Mouse (Mus musculus) midbrain, embryonic 15.5 days (tissue): ENCODE data around the gene Prkcq. TPM values are rescaled to one million over a fixed set of nuclear protein-coding genes. Genes with fewer than 3 reads are reported as not detected.

Experiments
- ATAC-seq: fragments of 200-750 bp; cut with Nextera tagmentation; replicated peaks from 2 replicates; pipeline ENCODE4 v1.8.0; 2017; ENCODE audit warnings: moderate TSS enrichment
- H3K27ac ChIP-seq: fragments of 300-500 bp; sonication (generic); 2 replicates; pipeline ENCODE4 v1.5.1; 2015; ENCODE audit warnings: mild to moderate bottlenecking, inconsistent platforms
- H3K27me3 ChIP-seq: fragments of 300-500 bp; sonication (generic); replicated peaks from 2 replicates; pipeline ENCODE4 v1.6.1; 2015; ENCODE audit warnings: inconsistent platforms
- H3K36me3 ChIP-seq: fragments of 300-500 bp; sonication (generic); replicated peaks from 2 replicates; pipeline ENCODE4 v1.6.1; 2015; ENCODE audit warnings: inconsistent platforms
- H3K4me1 ChIP-seq: fragments of 300-500 bp; sonication (generic); 2 replicates; pipeline ENCODE4 v1.6.1; 2015; ENCODE audit warnings: inconsistent platforms
- H3K4me2 ChIP-seq: fragments of 300-500 bp; sonication (generic); 2 replicates; pipeline ENCODE4 v1.6.1; 2015; ENCODE audit warnings: inconsistent platforms, mild to moderate bottlenecking, moderate library complexity
- H3K4me3 ChIP-seq: fragments of 300-500 bp; sonication (generic); 2 replicates; pipeline ENCODE4 v1.5.1; 2015; ENCODE audit warnings: mild to moderate bottlenecking, inconsistent platforms
- H3K9ac ChIP-seq: fragments of 300-500 bp; sonication (generic); 2 replicates; pipeline ENCODE4 v1.6.1; 2015; ENCODE audit warnings: mild to moderate bottlenecking, inconsistent platforms
- H3K9me3 ChIP-seq: fragments of 300-500 bp; sonication (generic); 2 replicates; pipeline ENCODE4 v1.6.1; 2016; ENCODE audit warnings: inconsistent platforms
- WGBS: fragments of 180-500 bp; shearing (Covaris S2); methylation state at CpG from one replicate; pipeline ENCODE4 v1.1.7; 2015; ENCODE audit warnings: mixed read lengths; 5-methylcytosine and 5-hydroxymethylcytosine counted together
- polyA plus RNA-seq: library from polyadenylated mRNA; unstranded; fragments of >200 nt; fragmentation: Nextera tagmentation; extraction: Ambion mirVana; gene quantifications from 2 replicates; pipeline ENCODE4 v1.2.1, GENCODE M21; 2015

Gene Prkcq
- polyA plus RNA-seq, 1 experiment from 2014 or later: 5.6 TPM

GRCm38 (mm10) chr2:11208263-11208662 is 36.4 kb downstream of the Prkcq start:
- no peaks in the 10 kb centered on the region for H3K36me3 ChIP-seq
- no peaks in the 10 kb centered on the region for H3K9me3 ChIP-seq
- H3K27ac ChIP-seq: no peak overlapping the region
- no peak for ATAC-seq
- H3K4me3 ChIP-seq: no peak overlapping the region
- WGBS: 88% methylated on average over 9 of the region's 9 CpGs
- no peaks in the 10 kb centered on the region for H3K4me1 ChIP-seq
- H3K4me2 ChIP-seq: no peak overlapping the region
- no peaks in the 10 kb centered on the region for H3K27me3 ChIP-seq
- H3K9ac ChIP-seq: no peak overlapping the region

- Histone ChIP-seq H3K9ac (no peak overlapping the region), H3K27ac (no peak overlapping the region), H3K4me2 (no peak overlapping the region), H3K4me1 (no peaks in the 10 kb centered on the region), H3K9me3 (no peaks in the 10 kb centered on the region), H3K4me3 (no peak overlapping the region), H3K36me3 (no peaks in the 10 kb centered on the region), H3K27me3 (no peaks in the 10 kb centered on the region)
- ATAC-seq: no peak
- 88% methylated on average over 6 of the region's 6 CpGs for WGBS
Observed at GRCm38 (mm10) chr2:11209335-11209734, 37.4 kb downstream of the Prkcq start.

GRCm38 (mm10) chr2:11210241-11210916 is 38.5 kb downstream of the Prkcq start:
- Histone ChIP-seq H3K9me3 (no peaks in the 10 kb centered on the region), H3K4me3 (no peak overlapping the region), H3K9ac (no peak overlapping the region), H3K4me1 (no peaks in the 10 kb centered on the region), H3K36me3 (no peaks in the 10 kb centered on the region), H3K27ac (no peak overlapping the region), H3K27me3 (no peaks in the 10 kb centered on the region), H3K4me2 (no peak overlapping the region)
- 67% methylated on average over 8 of the region's 8 CpGs for WGBS
- peak; percentile 59 for ATAC-seq

DNA sequence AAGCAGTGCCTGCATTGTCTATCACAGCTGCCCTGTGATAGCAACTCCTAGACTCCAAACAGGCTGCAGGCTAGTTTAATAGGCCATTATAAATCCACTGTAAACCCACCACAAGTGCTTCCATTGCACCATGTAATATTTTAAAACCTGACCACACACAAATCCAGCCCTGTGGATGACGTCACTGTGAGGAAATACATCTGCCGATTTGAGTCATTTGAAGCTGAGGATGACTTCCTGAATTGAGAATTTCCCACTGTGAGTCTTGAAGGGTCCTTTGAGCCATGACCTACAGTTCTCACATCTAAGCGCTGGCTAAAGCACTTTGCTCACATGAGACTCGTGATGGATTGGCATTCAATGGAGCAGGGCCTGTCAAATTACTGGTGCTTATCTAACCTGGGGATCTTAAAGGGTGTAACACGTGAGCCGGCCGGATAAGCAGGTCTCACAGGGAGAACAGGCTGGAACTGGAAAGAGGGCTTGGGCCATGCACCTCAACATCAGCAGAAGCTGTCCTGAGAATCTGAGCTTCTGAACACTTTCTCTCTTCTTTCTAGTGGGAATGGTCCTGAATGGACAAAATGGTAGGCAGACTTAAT is 40.2 kb downstream of the Prkcq start:
- no peaks in the 10 kb centered on the region for H3K4me1 ChIP-seq
- H3K4me3 ChIP-seq: no peak overlapping the region
- H3K9ac ChIP-seq: no peak overlapping the region
- H3K9me3 ChIP-seq: no peaks in the 10 kb centered on the region
- H3K27ac ChIP-seq: no peak overlapping the region
- H3K4me2 ChIP-seq: no peak overlapping the region
- no peaks in the 10 kb centered on the region for H3K36me3 ChIP-seq
- no peak for ATAC-seq
- no peaks in the 10 kb centered on the region for H3K27me3 ChIP-seq
- 72% methylated on average over 7 of the region's 7 CpGs for WGBS

DNA sequence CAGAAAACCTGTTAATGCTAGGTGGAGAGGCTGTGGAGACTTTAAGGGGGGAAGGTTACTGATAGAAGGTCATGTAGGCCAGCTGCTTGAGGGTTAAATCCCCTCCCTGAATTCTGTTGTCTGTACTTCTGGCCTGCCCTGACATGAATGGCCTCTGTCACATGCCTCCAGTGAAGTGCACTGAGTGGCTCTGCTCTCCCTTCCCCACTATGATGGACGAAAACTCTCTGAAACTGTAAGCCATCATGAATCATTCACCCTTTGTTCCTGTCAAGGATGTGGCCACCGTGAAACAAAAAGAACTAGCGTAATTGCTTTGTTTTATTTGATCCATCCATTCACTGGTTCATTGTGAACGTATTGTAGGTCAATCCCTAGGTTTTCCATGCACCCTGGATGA is 44.5 kb downstream of the Prkcq start:
- H3K27ac ChIP-seq: no peak overlapping the region
- no peaks in the 10 kb centered on the region for H3K27me3 ChIP-seq
- 83% methylated on average over 4 of the region's 4 CpGs for WGBS
- no peaks in the 10 kb centered on the region for H3K9me3 ChIP-seq
- no peak overlapping the region for H3K9ac ChIP-seq
- no peak overlapping the region for H3K4me3 ChIP-seq
- ATAC-seq: no peak
- no peaks in the 10 kb centered on the region for H3K36me3 ChIP-seq
- no peak overlapping the region for H3K4me2 ChIP-seq
- no peaks in the 10 kb centered on the region for H3K4me1 ChIP-seq

GRCm38 (mm10) chr2:11216847-11217246 is 44.9 kb downstream of the Prkcq start:
- Histone ChIP-seq H3K4me1 (no peaks in the 10 kb centered on the region), H3K27me3 (no peaks in the 10 kb centered on the region), H3K27ac (no peak overlapping the region), H3K9ac (no peak overlapping the region), H3K4me3 (no peak overlapping the region), H3K9me3 (no peaks in the 10 kb centered on the region), H3K4me2 (no peak overlapping the region), H3K36me3 (no peaks in the 10 kb centered on the region)
- no peak for ATAC-seq
- 87% methylated on average over 5 of the region's 5 CpGs for WGBS

DNA sequence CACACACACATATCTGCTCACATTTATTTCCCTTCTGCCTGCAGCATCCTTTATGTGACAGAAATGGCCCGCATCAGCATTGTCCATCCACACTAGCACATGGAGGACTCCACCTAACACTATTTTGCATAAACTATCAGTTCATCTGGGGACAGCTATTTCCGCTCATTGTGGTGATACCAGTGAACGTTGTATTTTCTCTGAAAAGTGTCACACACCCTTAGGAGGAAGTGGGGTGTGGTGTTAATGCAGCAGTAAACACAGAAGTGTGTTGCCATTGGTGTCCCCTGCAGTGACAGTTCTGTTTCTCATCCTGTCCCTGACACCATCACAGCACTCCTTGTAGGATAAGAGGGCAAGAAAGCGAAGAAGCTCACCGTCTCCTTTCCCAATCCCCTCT is 46.2 kb downstream of the Prkcq start:
- H3K9me3 ChIP-seq: no peaks in the 10 kb centered on the region
- H3K4me1 ChIP-seq: no peaks in the 10 kb centered on the region
- no peak overlapping the region for H3K27ac ChIP-seq
- H3K36me3 ChIP-seq: no peaks in the 10 kb centered on the region
- H3K9ac ChIP-seq: no peak overlapping the region
- WGBS: 82% methylated on average over 5 of the region's 5 CpGs
- H3K4me2 ChIP-seq: no peak overlapping the region
- H3K4me3 ChIP-seq: no peak overlapping the region
- no peak for ATAC-seq
- H3K27me3 ChIP-seq: no peaks in the 10 kb centered on the region

- H3K4me2 ChIP-seq: no peak overlapping the region
- 97% methylated on average over 2 of the region's 2 CpGs for WGBS
- H3K27ac ChIP-seq: no peak overlapping the region
- H3K4me1 ChIP-seq: no peaks in the 10 kb centered on the region
- H3K27me3 ChIP-seq: no peaks in the 10 kb centered on the region
- no peak for ATAC-seq
- H3K4me3 ChIP-seq: no peak overlapping the region
- no peak overlapping the region for H3K9ac ChIP-seq
- H3K9me3 ChIP-seq: no peaks in the 10 kb centered on the region
- no peaks in the 10 kb centered on the region for H3K36me3 ChIP-seq
Observed at GRCm38 (mm10) chr2:11219262-11219661, 47.4 kb downstream of the Prkcq start.

GRCm38 (mm10) chr2:11224808-11225484 is 53.0 kb downstream of the Prkcq start:
- no peaks in the 10 kb centered on the region for H3K27me3 ChIP-seq
- H3K9me3 ChIP-seq: no peaks in the 10 kb centered on the region
- no peaks in the 10 kb centered on the region for H3K4me1 ChIP-seq
- 95% methylated on average over 3 of the region's 3 CpGs for WGBS
- H3K4me2 ChIP-seq: no peak overlapping the region
- no peak overlapping the region for H3K9ac ChIP-seq
- H3K36me3 ChIP-seq: no peaks in the 10 kb centered on the region
- ATAC-seq: no peak
- H3K27ac ChIP-seq: no peak overlapping the region
- no peak overlapping the region for H3K4me3 ChIP-seq

- H3K4me1 ChIP-seq: no peaks in the 10 kb centered on the region
- no peaks in the 10 kb centered on the region for H3K9me3 ChIP-seq
- H3K36me3 ChIP-seq: no peaks in the 10 kb centered on the region
- H3K9ac ChIP-seq: no peak overlapping the region
- H3K4me2 ChIP-seq: no peak overlapping the region
- ATAC-seq: no peak
- H3K27me3 ChIP-seq: no peaks in the 10 kb centered on the region
- WGBS: 83% methylated on average over 5 of the region's 5 CpGs
- no peak overlapping the region for H3K27ac ChIP-seq
- H3K4me3 ChIP-seq: no peak overlapping the region
Observed at GRCm38 (mm10) chr2:11225485-11225876, 53.6 kb downstream of the Prkcq start.

DNA sequence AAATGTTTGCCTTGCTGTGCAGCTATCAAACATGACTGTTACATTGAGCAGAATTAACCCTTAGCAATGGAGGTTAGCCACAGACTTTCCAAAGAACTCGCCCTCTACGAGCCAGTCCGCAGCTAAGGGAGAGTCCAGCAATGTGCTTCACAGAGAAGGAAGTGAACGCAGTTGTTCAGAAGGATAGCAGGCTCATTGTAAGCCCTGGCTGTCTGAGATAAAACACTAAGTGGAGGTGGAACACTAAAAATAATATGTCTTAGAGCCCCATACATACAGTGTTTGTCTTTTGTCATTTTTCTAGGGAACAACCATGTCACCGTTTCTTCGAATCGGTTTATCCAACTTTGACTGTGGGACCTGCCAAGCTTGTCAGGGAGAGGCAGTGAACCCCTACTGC is 54.6 kb downstream of the Prkcq start:
- WGBS: 89% methylated on average over 7 of the region's 7 CpGs
- no peak overlapping the region for H3K27ac ChIP-seq
- H3K4me3 ChIP-seq: no peak overlapping the region
- H3K36me3 ChIP-seq: no peaks in the 10 kb centered on the region
- H3K27me3 ChIP-seq: no peaks in the 10 kb centered on the region
- H3K9me3 ChIP-seq: no peaks in the 10 kb centered on the region
- no peaks in the 10 kb centered on the region for H3K4me1 ChIP-seq
- no peak overlapping the region for H3K4me2 ChIP-seq
- ATAC-seq: no peak
- no peak overlapping the region for H3K9ac ChIP-seq

GRCm38 (mm10) chr2:11229126-11229525 is 57.2 kb downstream of the Prkcq start:
- H3K4me3 ChIP-seq: no peak overlapping the region
- H3K27ac ChIP-seq: no peak overlapping the region
- no peaks in the 10 kb centered on the region for H3K27me3 ChIP-seq
- H3K36me3 ChIP-seq: no peaks in the 10 kb centered on the region
- ATAC-seq: no peak
- H3K9me3 ChIP-seq: no peaks in the 10 kb centered on the region
- 73% methylated on average over 2 of the region's 2 CpGs for WGBS
- H3K4me1 ChIP-seq: no peaks in the 10 kb centered on the region
- no peak overlapping the region for H3K4me2 ChIP-seq
- H3K9ac ChIP-seq: no peak overlapping the region

- WGBS: 69% methylated on average over 3 of the region's 3 CpGs
- no peak overlapping the region for H3K4me2 ChIP-seq
- H3K36me3 ChIP-seq: no peaks in the 10 kb centered on the region
- no peak overlapping the region for H3K9ac ChIP-seq
- no peaks in the 10 kb centered on the region for H3K27me3 ChIP-seq
- no peak overlapping the region for H3K4me3 ChIP-seq
- H3K4me1 ChIP-seq: no peaks in the 10 kb centered on the region
- no peak overlapping the region for H3K27ac ChIP-seq
- no peak for ATAC-seq
- no peaks in the 10 kb centered on the region for H3K9me3 ChIP-seq
Observed at GRCm38 (mm10) chr2:11231118-11231517, 59.2 kb downstream of the Prkcq start.
